30 mouse cellular contexts compared by ENCODE assay signal in the genomic region with DNA sequence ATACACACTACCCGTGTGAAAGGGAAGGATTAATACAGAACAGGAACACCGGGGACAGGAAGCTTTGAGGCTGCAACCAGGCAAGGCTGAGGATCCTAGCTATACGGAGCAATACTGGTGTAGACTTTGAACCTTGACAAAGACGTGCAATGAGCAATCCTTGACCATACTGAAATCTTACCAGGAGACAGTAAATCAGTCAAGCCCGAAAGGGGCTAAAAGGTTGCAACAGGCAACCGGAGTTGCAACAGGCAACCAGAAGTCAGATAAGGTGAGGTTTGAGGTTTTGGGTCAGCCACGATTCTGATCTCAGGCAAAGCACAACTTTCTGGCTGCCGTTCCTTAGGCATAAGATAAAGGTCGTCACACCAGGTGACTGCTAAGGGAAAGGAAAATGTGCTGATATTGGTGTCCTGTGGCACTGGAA. TPM values are rescaled to one million over a fixed set of nuclear protein-coding genes. Genes with fewer than 3 reads are reported as not detected.
A peak's percentile ranks its signal among the peaks of the same experiment; 100 is the strongest.
DNase-seq lines count a peak whose midpoint lies in the region; ATAC-seq and TF ChIP-seq lines count a peak whose summit lies in the region.
"Had no signal": no experiment of that assay in that cellular context is flagged by ENCODE, and none has a peak within 500 bp of the region (broad histone marks: within the 10 kb centered on the region; RNA-seq: fewer than 3 reads in every experiment).

No protein-coding gene starts in this region.

- WGBS in intestine, embryonic 16.5 days: 49% methylated on average over 9 of the region's 9 CpGs
- WGBS in stomach, postnatal 0 days: 73% methylated on average over 9 of the region's 9 CpGs
- 87% methylated on average over 9 of the region's 9 CpGs for WGBS in limb, embryonic 10.5 days

- H3K4me1 ChIP-seq in intestine, embryonic 16.5 days (ENCODE audit: control insufficient read depth, insufficient read depth, low read length): 0 out of 2 replicates have a peak, but pooled peaks cover 3% of the 10 kb centered on the region
- H3K4me1 ChIP-seq in stomach, postnatal 0 days (replicated peaks; ENCODE audit: control insufficient read depth, insufficient read depth): no peaks in the 10 kb centered on the region
- H3K4me1 ChIP-seq in limb, embryonic 10.5 days: no peaks in the 10 kb centered on the region
- H3K4me1 ChIP-seq: heart, embryonic 15.5 days; hindbrain, embryonic 15.5 days; midbrain, embryonic 15.5 days; neural tube, embryonic 13.5 days; stomach, embryonic 15.5 days had no signal

- no peaks in the 10 kb centered on the region for H3K36me3 ChIP-seq in intestine, embryonic 16.5 days (ENCODE audit: control insufficient read depth, insufficient read depth, low read length)
- H3K36me3 ChIP-seq in stomach, postnatal 0 days (ENCODE audit: control insufficient read depth, insufficient read depth, low read length): no peaks in the 10 kb centered on the region
- H3K36me3 ChIP-seq in limb, embryonic 10.5 days: no peaks in the 10 kb centered on the region
- H3K36me3 ChIP-seq: forebrain, embryonic 15.5 days; heart, embryonic 15.5 days; hindbrain, embryonic 15.5 days; midbrain, embryonic 15.5 days; neural tube, embryonic 13.5 days; stomach, embryonic 15.5 days had no signal

- ATAC-seq in intestine, embryonic 16.5 days: peak; percentile 96
- peak; percentile 51; the same call in 1 of the 2 replicates for ATAC-seq in stomach, postnatal 0 days (ENCODE audit: low FRiP score, low TSS enrichment)
- ATAC-seq: forebrain, embryonic 15.5 days; midbrain, embryonic 15.5 days had no signal

- no peak overlapping the region for H3K4me2 ChIP-seq in intestine, embryonic 16.5 days (ENCODE audit: low read depth, low read length)
- H3K4me2 ChIP-seq in stomach, postnatal 0 days (replicated peaks; ENCODE audit: low read depth): no peak overlapping the region
- H3K4me2 ChIP-seq: forebrain, embryonic 15.5 days; heart, embryonic 15.5 days; hindbrain, embryonic 15.5 days; liver, embryonic 11.5 days; midbrain, embryonic 15.5 days; neural tube, embryonic 13.5 days; stomach, embryonic 15.5 days had no signal

- no peak overlapping the region for H3K4me3 ChIP-seq in intestine, embryonic 16.5 days (ENCODE audit: low read length)
- H3K4me3 ChIP-seq in stomach, postnatal 0 days (ENCODE audit: low read depth, low read length): no peak overlapping the region
- no peak overlapping the region for H3K4me3 ChIP-seq in limb, embryonic 10.5 days
- H3K4me3 ChIP-seq: forebrain, embryonic 15.5 days; heart, embryonic 15.5 days; hindbrain, embryonic 15.5 days; megakaryocyte, embryonic 14.5 days; midbrain, embryonic 15.5 days; myocyte; neural tube, embryonic 13.5 days; stomach, embryonic 15.5 days had no signal

- TF ChIP-seq CTCF in stomach, postnatal 0 days (IDR thresholded peaks at IDR 0.05; ENCODE audit: low read depth): no peak

- intact Hi-C loops in gastrocnemius, postnatal 14 days (cut with DNase I; ENCODE audit: low total_unique reads): no loop called here

- no peak for TF ChIP-seq EP300 in stomach, postnatal 0 days (optimal IDR thresholded peaks at IDR 0.05)

- no peaks in the 10 kb centered on the region for H3K9me3 ChIP-seq in intestine, embryonic 16.5 days (ENCODE audit: control insufficient read depth, low read length)
- no peaks in the 10 kb centered on the region for H3K9me3 ChIP-seq in stomach, postnatal 0 days (ENCODE audit: control insufficient read depth, low read length)
- no peaks in the 10 kb centered on the region for H3K9me3 ChIP-seq in limb, embryonic 10.5 days (replicated peaks)
- H3K9me3 ChIP-seq: forebrain, embryonic 15.5 days; heart, embryonic 15.5 days; hindbrain, embryonic 15.5 days; megakaryocyte, embryonic 14.5 days; midbrain, embryonic 15.5 days; neural tube, embryonic 13.5 days; stomach, embryonic 15.5 days had no signal

- DNase-seq in urinary bladder, postnatal 14 days (ENCODE audit: low spot score): peak; percentile 26
- DNase-seq in urinary bladder, postnatal 4 days (ENCODE audit: low spot score in 2 of 2): no peak
- DNase-seq in gonadal fat pad, adult 2 months (ENCODE audit: low read depth): peak; percentile 20
- no peak for DNase-seq in stomach, postnatal 0 days (ENCODE audit: low spot score)
- no peak for DNase-seq in layer of hippocampus, postnatal 10 days (ENCODE audit: low spot score in 2 of 2)
- no peak for DNase-seq in gastrocnemius, postnatal 14 days
- no peak for DNase-seq in limb, embryonic 10.5 days (ENCODE audit: low spot score)
- DNase-seq: cerebellum, adult 18-20 months; cerebellum, postnatal 25 days; embryo, embryonic 11 days; gastrocnemius, postnatal 10 days; heart, postnatal 36 days; kidney, adult 18-20 months; kidney, postnatal 10 days; lung, adult 18-20 months; lung, postnatal 14 days; right cerebral cortex, adult 18-20 months; right cerebral cortex, postnatal 4 days; thymus, adult 18-20 months; thymus, postnatal 36 days had no signal

- H3K9ac ChIP-seq in intestine, embryonic 16.5 days (ENCODE audit: low read depth, low read length): no peak overlapping the region
- no peak overlapping the region for H3K9ac ChIP-seq in stomach, postnatal 0 days (ENCODE audit: low read length)
- H3K9ac ChIP-seq: forebrain, embryonic 15.5 days; heart, embryonic 15.5 days; hindbrain, embryonic 15.5 days; midbrain, embryonic 15.5 days; neural tube, embryonic 13.5 days; stomach, embryonic 15.5 days had no signal

- H3K27me3 ChIP-seq in intestine, embryonic 16.5 days (replicated peaks; ENCODE audit: control insufficient read depth, insufficient read depth, low read length): no peaks in the 10 kb centered on the region
- no peaks in the 10 kb centered on the region for H3K27me3 ChIP-seq in stomach, postnatal 0 days (ENCODE audit: control insufficient read depth, insufficient read depth, low read length)
- H3K27me3 ChIP-seq in limb, embryonic 10.5 days (ENCODE audit: low read depth, poor library complexity, severe bottlenecking): no peaks in the 10 kb centered on the region
- H3K27me3 ChIP-seq: forebrain, embryonic 15.5 days; hindbrain, embryonic 15.5 days; midbrain, embryonic 15.5 days; neural tube, embryonic 13.5 days; stomach, embryonic 15.5 days had no signal

- peak overlapping the region; percentile 75 for H3K27ac ChIP-seq in intestine, embryonic 16.5 days (ENCODE audit: low read length)
- H3K27ac ChIP-seq in stomach, postnatal 0 days (replicated peaks): no peak overlapping the region
- no peak overlapping the region for H3K27ac ChIP-seq in limb, embryonic 10.5 days
- H3K27ac ChIP-seq: forebrain, embryonic 15.5 days; heart, embryonic 15.5 days; hindbrain, embryonic 15.5 days; midbrain, embryonic 15.5 days; neural tube, embryonic 13.5 days; stomach, embryonic 15.5 days had no signal

RNA-seq across cellular contexts. Expression of gene Dock7, which starts 10.5 kb away (rescaled TPM):
- 44.6 and 62.7 TPM in 2 replicates for polyA plus RNA-seq in gonadal fat pad, adult 2 months (2012; rRNA removed)
- polyA plus RNA-seq in intestine, embryonic 16.5 days (2015; fragmentation: Nextera tagmentation; extraction: Ambion mirVana): 32.8 and 34.9 TPM in 2 replicates
- polyA plus RNA-seq in stomach, postnatal 0 days (2015; fragmentation: Nextera tagmentation; extraction: Ambion mirVana): 19.1 and 20.5 TPM in 2 replicates
- total RNA-seq in layer of hippocampus, postnatal 10 days (2021): 10 to 100 TPM; 50.1 to 53.4 TPM
- total RNA-seq in gastrocnemius, postnatal 14 days (2021): 10 to 100 TPM; 11.0 to 14.7 TPM
- 74.8 and 92.5 TPM in 2 replicates for polyA plus RNA-seq in limb, embryonic 10.5 days (2016; fragmentation: Nextera tagmentation; extraction: Ambion mirVana)

Comparison
In these comparisons a context has a peak if more than half of its experiments do, and no peak if none do; other contexts are left out.
1. DNase-seq: peak in urinary bladder, postnatal 14 days (single experiment) and gonadal fat pad, adult 2 months (single experiment); none in urinary bladder, postnatal 4 days (0 of 2), stomach, postnatal 0 days (single experiment), layer of hippocampus, postnatal 10 days (0 of 2), gastrocnemius, postnatal 14 days (single experiment) and limb, embryonic 10.5 days (single experiment).